Mouse (Mus musculus) sigmoid colon, adult 10 weeks (tissue): ENCODE data around the gene Tox4. TPM values are rescaled to one million over a fixed set of nuclear protein-coding genes. Genes with fewer than 3 reads are reported as not detected.

ENCODE experiments used
- polyA plus RNA-seq: library from polyadenylated mRNA; stranded (reverse); fragments of 350-450 nt; fragmentation: Illumina TruSeq; extraction: RNeasy Lipid Tissue Mini Kit (QIAGEN cat#74804); gene quantifications from one replicate; pipeline ENCODE4 v1.2.3, GENCODE M21; 2014; ENCODE audit warnings: low read depth, low replicate concordance

The Tox4 gene
- 40.6 TPM for polyA plus RNA-seq

DNA sequence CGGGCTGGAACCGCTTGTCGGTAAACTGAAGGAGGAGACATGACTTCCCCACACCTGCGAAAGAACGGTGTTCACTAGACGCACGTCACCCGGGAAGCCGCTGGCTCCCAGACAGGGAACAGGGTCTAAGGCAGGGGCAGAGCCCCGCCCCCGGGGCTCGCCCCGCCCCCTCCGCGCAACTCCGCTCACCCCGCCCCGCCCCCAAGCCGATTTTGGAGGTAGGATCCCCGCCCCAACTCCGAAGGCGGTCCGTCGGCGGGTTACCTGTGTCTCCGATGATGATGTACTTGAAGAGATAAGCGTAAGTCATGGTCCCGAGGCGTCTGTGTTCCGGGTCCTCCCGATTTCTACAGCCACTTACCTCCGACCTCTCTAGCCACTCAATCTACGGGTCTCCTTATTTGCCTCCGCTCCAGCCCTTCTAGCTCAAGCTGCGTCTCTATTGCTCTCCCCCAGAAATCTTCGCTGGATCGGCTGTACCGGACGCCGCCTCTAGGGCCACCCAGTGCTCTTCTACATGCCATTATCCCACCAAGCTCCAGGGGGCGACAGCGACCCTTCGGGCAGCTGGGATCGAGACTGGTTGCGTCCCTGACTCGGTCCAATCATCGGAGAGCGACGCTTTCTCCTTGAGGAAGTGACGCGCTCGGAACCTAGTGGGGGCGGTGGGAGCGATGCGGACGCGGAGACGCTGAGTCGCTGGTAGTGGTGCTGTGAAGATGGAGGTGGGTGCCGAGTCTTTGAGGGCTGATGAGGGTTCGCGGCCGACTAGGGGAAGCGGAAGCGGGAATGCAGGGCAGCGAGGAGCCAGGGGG is at the start of gene Tox4, which contains the start of gene Rab2b:
Gene Tox4 (plus strand): TSS at position 215 of the 815 bp plus-strand sequence.
Gene Rab2b (minus strand): TSS at position 614 of the 815 bp plus-strand sequence.

DNA sequence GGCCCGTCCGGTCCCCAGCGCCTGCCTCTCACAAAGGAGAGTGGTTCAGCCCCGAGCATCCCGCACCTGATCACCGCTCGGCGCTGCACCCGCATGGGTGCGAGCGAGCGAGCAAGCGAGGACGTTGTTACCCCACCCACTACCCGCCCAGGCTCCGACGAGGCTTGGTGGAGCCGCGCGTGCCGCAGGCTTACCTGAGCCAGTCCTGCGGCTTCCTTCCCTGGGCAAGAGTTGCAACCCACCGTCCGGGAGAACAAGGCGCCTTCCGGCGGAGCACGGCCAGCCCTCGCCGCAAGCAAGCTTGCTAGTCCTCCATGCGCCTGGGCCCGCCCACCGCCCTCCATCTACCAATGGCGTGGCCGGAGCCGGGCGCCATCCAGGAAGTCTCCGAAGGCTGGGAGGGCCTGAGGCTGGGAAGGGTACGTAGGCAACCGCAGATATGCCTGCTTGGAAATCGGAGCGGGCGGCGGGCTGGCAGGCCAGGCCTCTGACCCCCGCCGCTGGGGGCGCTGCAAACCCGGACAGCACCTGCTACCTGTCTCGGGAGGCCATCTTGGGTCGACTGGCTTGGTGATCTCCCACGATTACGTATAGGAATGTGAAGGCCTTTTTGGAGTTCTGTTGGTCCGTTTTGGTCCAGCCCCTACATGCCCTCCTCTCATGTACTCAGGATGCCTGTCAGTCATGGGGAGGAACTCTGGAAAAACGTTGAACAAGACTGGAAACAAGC is 21.3 kb upstream of the Tox4 start, which contains the start of gene Chd8:
Gene Chd8 (minus strand): TSS at position 297 of the 730 bp plus-strand sequence.

DNA sequence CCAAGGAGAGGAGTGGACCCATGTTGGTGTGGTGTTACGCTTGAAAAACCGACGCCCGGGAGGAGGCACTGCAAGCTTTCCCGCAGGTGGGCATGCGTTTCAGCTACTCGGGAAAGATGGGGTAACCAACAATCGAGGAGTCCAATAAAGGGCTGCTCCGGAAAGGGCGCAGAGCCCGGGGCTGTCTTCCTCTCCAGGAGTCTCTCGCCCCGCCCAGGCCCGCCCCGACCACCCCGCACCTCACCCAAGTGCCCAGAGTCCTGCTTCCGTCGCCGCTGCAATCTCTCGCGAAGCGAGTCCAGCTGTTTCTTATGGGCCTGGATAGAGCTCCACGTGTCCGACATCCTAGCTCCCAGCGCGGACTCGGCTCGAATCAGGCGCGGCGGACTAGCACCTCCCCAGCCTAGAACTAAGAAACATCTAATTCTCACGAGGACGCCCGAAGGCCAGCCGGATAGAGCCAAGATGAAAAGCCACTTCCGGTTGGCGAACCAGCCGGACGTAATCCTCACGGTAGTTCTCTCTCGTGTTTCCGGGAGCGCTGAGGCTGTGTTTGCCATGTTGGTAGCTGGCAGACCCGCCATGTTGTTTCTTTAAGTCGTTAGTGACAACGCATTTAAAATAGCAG is 25.8 kb downstream of the Tox4 start, which contains the start of gene Mettl3:
Gene Mettl3 (minus strand): TSS at position 485 of the 628 bp plus-strand sequence.

DNA sequence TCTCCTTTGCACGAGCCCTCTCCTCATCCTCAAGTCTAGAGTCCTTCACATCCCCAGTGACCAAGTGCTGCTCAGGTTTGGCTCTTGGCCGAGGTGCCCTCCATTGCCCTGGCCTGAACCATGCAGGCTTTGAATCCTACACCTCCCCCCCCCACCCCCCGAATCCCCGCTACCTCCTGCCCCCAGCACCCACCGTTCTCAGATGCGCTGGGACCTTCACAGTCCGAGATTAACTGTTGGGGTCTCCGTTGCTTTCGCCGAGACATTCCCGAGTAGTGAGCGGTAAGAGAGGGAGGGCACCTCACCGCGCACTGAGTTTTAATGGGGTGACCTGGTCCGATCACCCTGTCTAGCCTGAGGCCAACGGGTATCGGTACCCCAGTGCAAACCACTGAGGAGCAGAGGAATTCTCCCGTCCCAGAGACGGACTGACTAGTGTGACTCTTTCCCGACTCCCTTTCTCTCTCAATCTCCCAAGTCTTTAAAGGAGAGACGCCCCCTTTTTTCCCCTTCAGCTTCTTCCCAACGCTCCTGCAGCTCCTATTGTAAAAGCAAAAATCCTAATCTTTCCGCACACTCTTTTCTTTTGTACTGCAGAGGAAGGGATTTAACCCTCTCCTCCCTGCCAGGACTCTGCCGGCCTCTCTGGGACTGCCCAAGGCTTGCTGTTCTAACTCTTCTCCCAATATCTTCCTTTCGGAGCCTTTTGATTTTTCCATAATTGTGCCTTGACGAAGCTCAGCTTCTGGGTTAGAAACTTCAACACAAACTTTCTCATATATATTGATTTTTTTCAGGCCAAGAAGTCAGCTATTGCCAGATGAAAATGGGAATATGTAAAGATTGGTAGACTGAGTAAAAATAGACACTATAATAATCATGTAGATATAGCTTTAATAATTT is 49.2 kb downstream of the Tox4 start, which contains the start of gene Sall2:
Gene Sall2 (minus strand): TSS at position 853 of the 903 bp plus-strand sequence.

Other genes starting within 250 kb of the Tox4 start
- gene Olfr221, start 236.7 kb upstream of the Tox4 start, polyA plus RNA-seq, result not detected
- 368 TPM for gene Hnrnpc, start 175.1 kb upstream of the Tox4 start, polyA plus RNA-seq
- 5.5 TPM for gene Rpgrip1, start 168.4 kb upstream of the Tox4 start, polyA plus RNA-seq
- gene Supt16, start 81.7 kb upstream of the Tox4 start, polyA plus RNA-seq, result 63.7 TPM
- 73.2 TPM for gene Chd8, start 21.4 kb upstream of the Tox4 start, polyA plus RNA-seq
- 14.8 TPM for gene Rab2b, start 399 bp downstream of the Tox4 start, polyA plus RNA-seq
- gene Mettl3, start 26.0 kb downstream of the Tox4 start, polyA plus RNA-seq, result 53.9 TPM
- gene Sall2, start 49.6 kb downstream of the Tox4 start, polyA plus RNA-seq, result 1.3 TPM
- gene Olfr1513, start 77.3 kb downstream of the Tox4 start, polyA plus RNA-seq, result not detected
- not detected for gene Olfr1512, start 100.0 kb downstream of the Tox4 start, polyA plus RNA-seq
- not detected for gene Olfr1511, start 118.2 kb downstream of the Tox4 start, polyA plus RNA-seq
- not detected for gene Olfr1510, start 135.2 kb downstream of the Tox4 start, polyA plus RNA-seq
- gene Olfr1509, start 163.8 kb downstream of the Tox4 start, polyA plus RNA-seq, result not detected
- gene Olfr1508, start 188.3 kb downstream of the Tox4 start, polyA plus RNA-seq, result not detected
- gene Olfr1507, start 216.6 kb downstream of the Tox4 start, polyA plus RNA-seq, result not detected